Mouse (Mus musculus) splenic B cell, adult 2 months (primary cell): Measurements from ENCODE around the gene Cabp1.
"Not testable (repeated sequence)": the region's sequence is repeated elsewhere in the genome, so short reads cannot be mapped to it uniquely, and the experiment has no call there.

ENCODE experiments used
- DNase-seq: peaks from one replicate; pipeline ENCODE4 v3.0.0-alpha.2; 2011; ENCODE audit warnings: low read depth, low spot score
- H3K27me3 ChIP-seq: 2 replicates; pipeline ENCODE4 v1.6.1; 2012; ENCODE audit warnings: mild to moderate bottlenecking, low read length, moderate library complexity, mixed read lengths; ENCODE audit not compliant: control insufficient read depth, poor library complexity, insufficient read depth, severe bottlenecking
- H3K36me3 ChIP-seq: 2 replicates; pipeline ENCODE4 v1.6.1; 2012; ENCODE audit warnings: mild to moderate bottlenecking, low read length, moderate library complexity, mixed read lengths; ENCODE audit not compliant: control insufficient read depth, poor library complexity, insufficient read depth, severe bottlenecking

Cabp1 gene

DNA sequence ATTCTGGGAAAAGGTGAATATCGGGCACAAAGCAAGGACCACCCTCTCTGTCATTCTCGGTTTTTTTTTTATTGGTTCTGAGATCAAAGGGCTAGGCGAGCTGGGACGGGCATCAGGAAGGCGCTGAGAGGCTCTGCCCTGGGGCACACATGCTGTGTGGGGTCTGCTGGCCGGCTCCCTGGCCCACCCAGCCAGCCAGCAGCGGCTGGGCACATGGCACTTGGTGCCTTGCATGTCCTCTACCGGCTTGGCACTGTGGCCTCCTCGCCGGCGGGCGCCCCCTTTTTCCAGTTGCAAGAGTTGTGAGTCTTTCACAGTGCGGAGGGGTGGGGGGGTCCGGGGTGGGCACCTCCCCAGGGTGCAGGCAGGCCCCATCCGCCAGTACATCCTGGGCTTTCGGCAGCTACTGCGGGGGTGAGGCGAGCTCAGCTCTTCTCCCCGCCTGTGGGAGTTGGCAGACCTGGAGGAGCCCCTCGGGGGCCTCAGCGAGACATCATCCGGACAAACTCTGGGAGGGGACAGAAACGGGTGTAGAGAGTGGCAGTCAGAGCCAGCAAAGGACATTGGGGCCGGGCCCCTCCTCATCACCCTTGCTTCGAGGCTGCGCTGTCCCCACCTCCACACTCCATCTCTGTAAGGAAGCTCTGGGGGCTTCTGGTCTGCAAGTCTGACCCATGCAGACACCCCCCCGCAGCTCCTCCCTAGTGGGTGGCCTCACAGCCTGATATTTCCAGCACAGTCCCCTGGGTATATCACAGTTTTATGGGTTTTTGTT is 25.4 kb downstream of the Cabp1 start:
- no peaks in the 10 kb centered on the region for H3K36me3 ChIP-seq
- H3K27me3 ChIP-seq, result no peaks in the 10 kb centered on the region
- DNase-seq, result no peak

DNA sequence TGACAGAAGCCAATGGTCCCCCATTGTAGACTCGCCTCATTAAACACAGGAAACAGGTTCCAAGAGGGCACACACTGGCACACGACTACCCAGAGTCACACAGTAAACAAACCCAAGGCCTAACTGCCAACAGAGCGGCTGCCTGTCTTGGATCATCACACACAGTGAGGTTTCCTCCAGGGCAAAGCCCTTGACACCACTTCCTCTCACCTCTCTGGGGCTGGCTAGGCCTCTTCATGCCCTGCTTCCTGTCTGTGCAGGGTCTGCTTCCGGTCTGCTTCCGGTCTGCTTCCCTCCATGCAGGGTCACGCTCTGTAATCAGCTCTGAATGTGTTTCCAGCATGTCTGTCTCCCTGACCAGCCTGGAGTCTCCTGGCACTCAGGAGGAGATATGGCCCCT is 26.8 kb downstream of the Cabp1 start:
- Histone ChIP-seq H3K36me3 (no peaks in the 10 kb centered on the region), H3K27me3 (no peaks in the 10 kb centered on the region)
- DNase-seq, result peak; percentile 80

DNA sequence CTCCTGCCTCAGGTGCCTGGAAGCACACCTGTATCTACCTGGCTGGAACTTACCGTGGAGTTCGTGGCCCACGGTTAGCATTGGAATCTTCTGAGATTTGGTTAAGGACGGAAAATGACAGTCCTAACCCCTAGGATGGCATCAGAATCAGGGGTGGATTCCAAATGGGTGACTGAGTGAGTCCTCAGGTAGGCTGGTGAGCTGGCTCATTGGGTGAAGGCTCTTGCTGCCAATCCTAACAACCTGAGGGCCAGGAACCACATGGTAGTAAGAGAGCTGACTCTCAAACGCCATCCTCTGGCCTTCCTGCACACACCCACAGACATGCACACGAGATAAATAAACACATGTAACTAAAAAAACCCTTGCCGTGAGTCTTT is 27.4 kb downstream of the Cabp1 start:
- Histone ChIP-seq H3K27me3 (no peaks in the 10 kb centered on the region), H3K36me3 (no peaks in the 10 kb centered on the region)
- DNase-seq, result no peak

DNA sequence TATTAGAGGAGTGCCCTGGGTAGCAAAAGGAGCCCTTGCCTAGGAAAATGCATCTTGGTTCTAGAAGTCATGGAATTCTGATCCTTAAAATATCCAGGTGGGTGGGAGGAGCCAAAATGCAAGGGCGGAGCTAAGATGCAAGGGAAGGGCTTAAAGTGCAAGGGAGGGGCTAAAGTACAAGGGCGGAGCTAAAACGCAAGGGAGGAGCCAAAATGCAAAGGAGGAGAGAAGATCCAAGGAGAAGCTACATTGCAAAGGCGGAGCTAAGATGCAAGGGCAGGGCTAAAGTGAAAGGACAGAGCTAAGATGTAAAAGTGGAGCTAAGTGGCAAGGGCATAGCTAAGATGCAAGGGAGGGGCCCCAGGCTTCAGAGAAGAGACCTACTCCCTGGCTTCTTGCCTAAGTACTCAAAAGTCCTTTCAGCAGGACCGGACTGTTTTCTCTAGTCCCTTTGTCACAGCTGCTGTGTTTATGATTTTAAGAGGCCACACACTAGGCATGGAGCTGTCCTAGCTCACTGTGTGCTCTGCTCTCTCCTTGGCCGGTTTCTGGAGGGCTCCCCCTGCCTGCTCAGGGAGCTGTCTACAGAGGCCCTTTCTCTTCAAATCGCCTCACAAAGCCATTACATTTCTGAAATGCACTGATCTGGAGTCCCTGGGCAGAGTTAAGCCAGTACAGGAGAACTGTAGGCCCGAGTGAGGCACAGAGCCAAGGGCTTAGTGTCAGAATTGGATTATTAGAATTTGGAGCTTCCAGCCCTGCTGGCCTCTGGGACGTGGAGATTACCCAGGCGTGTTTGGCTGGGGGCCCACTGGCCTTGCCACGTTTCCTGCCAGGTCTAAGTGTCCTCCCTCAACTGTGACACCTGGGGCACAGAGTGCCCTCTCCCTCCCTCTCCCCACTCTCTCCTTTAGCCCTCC is 28.0 kb downstream of the Cabp1 start:
- DNase-seq, result peak; percentile 34
- Histone ChIP-seq H3K27me3 (no peaks in the 10 kb centered on the region), H3K36me3 (no peaks in the 10 kb centered on the region)

DNA sequence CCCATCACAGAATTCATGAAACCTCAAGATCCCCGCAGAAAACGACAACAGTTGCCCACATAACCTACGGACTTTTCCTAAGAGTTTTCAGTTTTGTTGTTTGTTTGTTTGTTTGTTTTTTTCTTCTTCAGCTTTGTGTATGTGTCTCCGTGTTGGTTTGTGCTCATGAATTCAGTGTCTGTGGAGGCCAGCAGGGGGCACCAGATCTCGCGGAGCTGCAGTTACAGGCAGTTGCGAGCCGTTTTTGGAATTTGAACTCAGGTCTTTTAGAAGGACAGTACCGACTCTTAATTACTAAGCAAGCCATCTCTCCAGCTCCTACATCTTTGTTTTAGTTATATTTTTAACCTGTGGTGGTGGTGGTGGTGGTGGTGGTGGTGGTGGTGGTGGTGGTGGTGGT is 28.8 kb downstream of the Cabp1 start:
- DNase-seq, result peak; percentile 31
- H3K27me3 ChIP-seq, result no peaks in the 10 kb centered on the region
- H3K36me3 ChIP-seq, result no peaks in the 10 kb centered on the region

DNA sequence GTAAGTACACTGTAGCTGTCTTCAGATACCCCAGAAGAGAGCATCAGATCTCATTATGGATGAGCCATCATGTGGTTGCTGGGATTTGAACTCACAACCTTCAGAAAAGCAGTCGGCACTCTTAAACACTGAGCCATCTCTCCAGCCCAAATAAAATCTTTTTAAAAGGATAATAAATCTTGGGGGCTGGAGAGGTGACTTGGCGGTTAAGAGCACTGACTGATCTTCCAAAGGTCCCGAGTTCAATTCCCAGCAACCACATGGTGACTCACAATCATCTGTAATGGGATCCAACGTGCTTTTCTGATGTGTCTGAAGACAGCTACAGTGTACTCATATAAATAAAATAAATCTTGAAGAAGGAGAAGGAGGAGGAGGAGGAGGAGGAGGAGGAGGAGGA is 29.7 kb downstream of the Cabp1 start:
- not testable (repeated sequence) for H3K27me3 ChIP-seq, DNase-seq

DNA sequence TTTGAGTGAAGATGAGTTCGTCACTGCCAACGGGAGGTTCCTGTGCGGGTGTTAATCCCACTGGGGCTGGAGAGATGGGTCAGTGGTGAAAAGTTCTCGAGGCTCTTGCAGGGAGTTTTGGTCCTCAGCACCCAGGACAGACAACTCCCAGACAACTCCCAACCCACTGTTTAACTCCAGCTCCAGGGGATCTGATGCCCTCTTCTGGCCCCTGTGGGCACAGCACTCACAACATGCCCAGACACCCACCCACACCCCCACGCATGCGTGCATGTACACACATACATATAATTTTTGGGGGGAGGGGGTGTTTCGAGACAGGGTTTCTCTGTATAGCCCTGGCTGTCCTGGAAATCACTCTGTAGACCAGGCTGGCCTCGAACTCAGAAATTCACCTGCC is 30.6 kb downstream of the Cabp1 start:
- peak; percentile 56 for DNase-seq
- H3K36me3 ChIP-seq, result no peaks in the 10 kb centered on the region
- no peaks in the 10 kb centered on the region for H3K27me3 ChIP-seq

More for the DNA sequence above, 29.7 kb downstream of the Cabp1 start:
- H3K36me3 ChIP-seq, result not testable (repeated sequence)

DNA sequence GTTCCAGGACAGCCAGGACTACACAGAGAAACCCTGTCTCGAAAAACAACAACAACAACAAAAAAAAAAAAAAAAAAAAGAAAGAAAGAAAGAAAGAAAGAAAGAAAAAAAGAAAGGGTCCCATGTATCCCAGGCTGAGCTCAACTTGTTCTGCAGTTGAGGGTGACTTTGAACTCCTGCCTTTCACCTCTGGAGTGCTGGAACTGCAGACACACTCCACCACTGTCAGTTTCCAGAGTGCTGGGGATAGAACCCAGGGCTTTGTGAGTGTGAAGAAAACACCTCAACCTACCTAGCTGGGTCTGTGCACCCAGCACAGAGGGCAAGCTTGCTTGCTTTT is 32.3 kb downstream of the Cabp1 start:
- DNase-seq, result not testable (repeated sequence)

DNA sequence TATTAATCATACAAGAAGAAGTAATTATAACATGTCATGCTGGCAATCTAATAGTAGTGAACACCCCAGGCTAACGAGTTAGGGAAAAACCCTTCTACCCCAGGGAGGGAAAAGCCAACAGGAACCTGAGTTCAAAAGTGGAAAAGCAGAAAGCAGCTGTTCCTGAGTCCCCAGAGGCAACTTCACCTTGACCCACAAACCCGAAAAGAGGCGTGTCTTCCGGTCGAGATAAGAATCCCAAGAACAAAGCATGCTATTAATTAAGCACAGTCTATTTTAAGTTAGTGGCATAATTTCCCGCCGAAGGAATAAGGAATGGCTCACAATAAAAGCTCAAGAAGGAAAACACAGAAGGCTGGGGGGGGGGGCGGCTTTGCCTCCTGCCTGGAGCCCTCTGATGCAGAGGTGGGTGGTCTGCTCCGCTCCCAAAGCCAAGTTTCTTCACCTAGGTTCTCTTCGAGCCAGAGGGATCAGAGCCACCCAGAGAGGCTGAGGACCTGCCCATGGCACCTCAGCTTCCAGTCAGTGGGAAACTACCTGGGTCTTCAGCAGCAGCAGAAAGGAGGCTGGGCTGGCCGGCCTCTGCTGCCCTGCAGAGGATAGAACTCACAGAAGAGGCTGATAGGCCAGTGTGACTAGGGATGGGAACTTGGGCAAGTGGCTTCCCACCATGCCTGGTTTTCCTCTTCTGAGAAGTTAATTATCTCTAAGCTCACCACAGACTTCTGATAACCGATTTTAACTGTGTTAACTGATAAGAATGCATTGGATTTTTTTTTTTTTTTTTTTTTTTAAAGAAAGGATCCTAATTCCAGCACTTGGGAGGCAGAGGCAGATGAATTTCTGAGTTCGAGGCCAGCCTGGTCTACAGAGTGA is 32.9 kb downstream of the Cabp1 start:
- no peaks in the 10 kb centered on the region for H3K36me3 ChIP-seq
- no peak for DNase-seq
- H3K27me3 ChIP-seq, result no peaks in the 10 kb centered on the region

More for the DNA sequence above, 32.3 kb downstream of the Cabp1 start:
- H3K36me3 ChIP-seq, H3K27me3 ChIP-seq: not testable (repeated sequence)

DNA sequence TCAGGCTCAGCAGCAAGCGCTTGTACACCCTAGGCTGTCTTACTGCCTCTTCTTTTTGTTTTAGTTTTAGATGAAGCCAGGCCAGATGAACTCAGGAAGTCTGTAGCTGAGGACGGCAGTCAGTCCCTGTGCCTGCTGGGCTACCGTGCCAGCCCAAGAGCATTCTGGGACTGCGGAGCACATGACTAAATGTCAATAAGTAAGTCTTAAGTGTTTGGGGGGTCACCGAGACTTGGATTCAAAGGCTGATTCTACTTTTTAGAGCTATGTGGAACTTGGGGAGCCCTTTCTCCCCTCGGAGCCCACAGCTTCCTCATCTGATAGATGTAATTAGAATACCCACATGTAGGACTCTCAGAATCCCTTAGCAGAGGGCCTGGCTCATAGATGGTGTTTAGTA is 33.5 kb downstream of the Cabp1 start:
- no peaks in the 10 kb centered on the region for H3K36me3 ChIP-seq
- no peaks in the 10 kb centered on the region for H3K27me3 ChIP-seq
- peak; percentile 42 for DNase-seq

DNA sequence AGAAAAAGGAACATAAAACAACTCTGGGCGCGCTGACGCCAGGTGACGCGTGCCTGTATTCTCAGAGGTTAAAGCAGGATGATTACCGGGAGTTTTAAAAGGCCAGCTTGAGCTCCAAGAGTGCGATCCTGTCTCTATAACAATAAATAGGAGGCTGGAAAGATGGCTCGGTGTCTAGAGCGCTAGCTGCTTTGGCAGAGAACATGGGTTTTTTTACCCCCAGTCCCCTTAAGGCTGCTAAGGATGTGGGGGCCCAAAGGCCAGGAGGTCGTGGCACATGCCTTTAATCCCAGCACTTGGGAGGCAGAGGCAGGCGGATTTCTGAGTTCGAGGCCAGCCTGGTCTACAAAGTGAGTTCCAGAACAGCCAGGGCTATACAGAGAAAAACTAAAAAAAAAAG is 35.0 kb downstream of the Cabp1 start:
- DNase-seq, result no peak
- Histone ChIP-seq H3K36me3 (no peaks in the 10 kb centered on the region), H3K27me3 (no peaks in the 10 kb centered on the region)

DNA sequence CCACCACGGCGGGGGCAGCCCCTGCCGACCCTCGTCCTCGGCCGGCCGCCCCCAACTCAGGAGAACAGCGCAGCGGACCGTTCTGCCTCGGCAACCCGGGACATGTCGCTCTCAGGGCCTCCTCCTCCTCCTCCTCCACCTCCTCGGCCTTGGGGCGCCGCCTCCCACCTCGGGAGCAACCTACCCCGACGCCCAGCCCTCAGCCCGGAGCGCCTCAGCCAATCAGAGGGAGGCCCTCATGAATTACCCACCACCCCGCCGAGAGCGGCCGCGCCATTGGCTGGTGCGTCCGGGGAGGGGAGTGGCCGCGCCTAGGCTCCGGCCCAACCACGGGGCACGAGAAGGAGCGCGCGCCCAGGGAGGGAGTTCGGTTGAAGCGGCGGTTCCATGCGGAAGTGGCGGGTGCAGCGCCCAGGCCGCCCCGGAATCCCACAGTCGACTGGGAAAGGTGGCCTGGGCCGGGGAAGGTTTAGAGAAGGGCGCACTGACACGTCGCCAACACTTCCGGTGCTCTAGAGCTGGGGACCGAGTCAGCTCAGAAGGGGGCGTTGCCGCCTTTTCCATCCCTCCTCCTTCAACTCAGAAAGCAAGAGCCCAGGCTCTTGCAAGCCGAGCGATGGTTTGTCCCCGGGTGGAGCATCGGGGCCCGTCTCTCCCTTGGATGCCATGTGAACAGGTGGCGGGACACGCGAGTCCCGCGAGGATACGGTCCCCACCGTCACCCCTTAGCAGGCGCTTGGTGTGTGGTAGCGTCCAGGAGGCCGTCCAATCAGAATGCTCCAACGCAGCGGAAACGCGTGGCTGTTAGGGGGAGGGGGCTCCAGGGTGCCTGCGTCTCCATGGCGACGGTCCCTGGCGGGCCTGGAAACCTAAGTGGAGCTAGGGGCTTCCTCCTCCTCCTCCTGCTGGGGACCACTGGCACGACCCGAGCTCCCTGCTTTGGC is 35.9 kb downstream of the Cabp1 start, which contains the start of gene Mlec:
Gene Mlec (minus strand): TSS at position 140 of the 944 bp plus-strand sequence.
- H3K27me3 ChIP-seq, result no peaks in the 10 kb centered on the region
- H3K36me3 ChIP-seq, result no peaks in the 10 kb centered on the region
- peak; percentile 98 for DNase-seq

DNA sequence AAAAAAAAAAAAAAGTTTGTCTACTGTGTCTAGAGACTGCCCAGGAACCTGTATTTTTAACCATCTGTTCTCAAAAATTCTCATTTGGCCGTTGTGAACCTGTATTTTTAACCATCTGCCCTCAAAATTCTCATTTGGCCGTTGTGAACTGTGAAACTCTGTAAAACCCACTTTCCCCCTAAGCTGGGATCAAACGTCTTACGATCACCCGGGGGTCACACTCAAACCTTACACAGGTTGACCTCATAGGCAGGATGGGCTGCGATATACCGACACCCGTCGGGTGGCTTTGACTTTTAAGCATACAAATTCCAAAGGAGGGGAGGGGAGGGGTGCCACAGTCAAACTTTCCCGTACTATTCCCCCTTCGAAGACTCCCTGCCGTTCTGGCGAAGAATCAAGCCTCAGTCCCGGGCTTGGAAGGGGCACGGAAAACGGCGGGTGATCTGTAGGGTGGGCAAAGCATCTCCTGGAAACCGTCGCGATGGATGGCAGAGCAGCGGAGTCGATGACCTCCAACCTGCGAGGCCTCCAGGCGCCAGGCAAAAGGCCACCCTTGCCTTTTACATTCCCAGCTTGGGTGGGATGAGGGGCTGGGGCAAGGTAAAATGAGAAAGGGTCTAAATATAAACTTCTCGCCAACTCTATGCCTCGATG is 37.1 kb downstream of the Cabp1 start:
- Histone ChIP-seq H3K27me3 (no peaks in the 10 kb centered on the region), H3K36me3 (no peaks in the 10 kb centered on the region)
- DNase-seq, result peak; percentile 48
